Mouse (Mus musculus): ENCODE data around the gene Ddx20.

GRCm38 (mm10) chr3:105663043-105663442 lies 24.3 kb downstream of the Ddx20 start:
- TF ChIP-seq POLR2A (IDR thresholded peaks at IDR 0.05; ENCODE audit: control insufficient read depth in 1 of 2, insufficient read depth in 1 of 2, low read depth in 1 of 2, low read length in 2 of 2, poor library complexity in 1 of 2), result no peak
- TF ChIP-seq CTCF (IDR thresholded peaks at IDR 0.05 in 2 of 3, conservative IDR thresholded peaks at IDR 0.05 in 1 of 3; ENCODE audit: control insufficient read depth in 1 of 3, insufficient read depth in 1 of 3, low read depth in 2 of 3, low read length in 3 of 3, poor library complexity in 1 of 3, severe bottlenecking in 1 of 3), result no peak
- no peak for TF ChIP-seq RCOR1 (IDR thresholded peaks at IDR 0.05; ENCODE audit: low read depth, low read length)
- no peak for TF ChIP-seq ETS1 (IDR thresholded peaks at IDR 0.05; ENCODE audit: low read depth, low read length)
- TF ChIP-seq EP300 (IDR thresholded peaks at IDR 0.05; ENCODE audit: low read depth in 1 of 2, low read length in 2 of 2), result no peak
- TF ChIP-seq TAL1 (IDR thresholded peaks at IDR 0.05; ENCODE audit: low read length), result no peak
- no peak for TF ChIP-seq MAX (IDR thresholded peaks at IDR 0.05; ENCODE audit: low read length)
- TF ChIP-seq TCF12 (IDR thresholded peaks at IDR 0.05; ENCODE audit: low read depth, low read length), result no peak
- no peak for TF ChIP-seq USF1 (IDR thresholded peaks at IDR 0.05; ENCODE audit: low read depth, low read length)
- no peak for TF ChIP-seq GATA1 (IDR thresholded peaks at IDR 0.05; ENCODE audit: low read depth, low read length)

All from MEL (cell line).